Mouse (Mus musculus) gonadal fat pad, adult 2 months (tissue): ENCODE data around the gene Ifnb1. TPM values are rescaled to one million over a fixed set of nuclear protein-coding genes. Genes with fewer than 3 reads are reported as not detected.
"Not testable (repeated sequence)": the region's sequence is repeated elsewhere in the genome, so short reads cannot be mapped to it uniquely, and the experiment has no call there.

Source experiments
- DNase-seq: peaks from one replicate; pipeline ENCODE4 v3.0.0-alpha.2; 2012; ENCODE audit warnings: low read depth
- polyA plus RNA-seq: library from polyadenylated mRNA; depleted of rRNA; stranded (reverse); fragments of >200 nt; gene quantifications from 2 replicates; pipeline ENCODE4 v1.2.3, GENCODE M21; 2012; rRNA removed

Ifnb1 gene
- not detected in 2 replicates for polyA plus RNA-seq

DNA sequence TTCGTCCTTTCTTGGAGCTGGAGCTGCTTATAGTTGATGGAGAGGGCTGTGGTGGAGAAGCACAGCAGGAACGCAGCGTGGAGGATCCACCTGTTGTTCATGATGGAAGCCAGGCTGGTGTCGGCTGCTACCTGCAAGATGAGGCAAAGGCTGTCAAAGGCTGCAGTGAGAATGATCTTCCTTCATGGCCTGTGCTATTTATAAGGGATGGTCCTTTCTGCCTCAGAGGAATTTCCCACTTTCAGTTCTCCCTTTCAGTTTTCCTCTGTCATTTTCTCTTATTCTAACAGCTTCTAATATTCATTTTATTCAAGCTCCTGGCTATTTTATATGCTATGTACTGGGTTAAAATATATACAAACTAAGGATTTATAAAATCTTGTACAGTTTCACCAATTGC lies at the start of gene Ifnb1:
Gene Ifnb1 (minus strand): TSS at position 101 of the 400 bp plus-strand sequence.
- no peak for DNase-seq

DNA sequence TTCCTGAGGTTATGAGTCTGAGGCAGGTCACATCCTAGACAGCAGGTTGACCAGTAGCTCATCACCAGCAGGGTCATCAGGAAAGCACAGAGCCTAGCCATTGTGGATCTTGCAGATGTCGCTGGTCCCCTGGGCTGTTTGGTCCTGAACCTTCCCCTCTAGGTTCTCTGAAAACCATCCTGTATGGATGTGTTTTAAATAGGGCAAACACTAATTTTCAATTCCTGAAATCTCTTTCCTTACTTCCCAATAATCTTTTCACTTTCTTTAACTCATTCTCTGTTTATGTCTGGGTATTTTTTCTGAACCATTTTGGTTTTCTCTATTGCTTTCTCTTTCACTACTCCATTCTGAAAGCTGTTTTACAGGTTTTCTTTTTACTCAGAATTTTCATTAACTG lies 49.1 kb upstream of the Ifnb1 start, which contains the start of gene Ifna14:
Gene Ifna14 (minus strand): TSS at position 101 of the 400 bp plus-strand sequence.
- no peak for DNase-seq

DNA sequence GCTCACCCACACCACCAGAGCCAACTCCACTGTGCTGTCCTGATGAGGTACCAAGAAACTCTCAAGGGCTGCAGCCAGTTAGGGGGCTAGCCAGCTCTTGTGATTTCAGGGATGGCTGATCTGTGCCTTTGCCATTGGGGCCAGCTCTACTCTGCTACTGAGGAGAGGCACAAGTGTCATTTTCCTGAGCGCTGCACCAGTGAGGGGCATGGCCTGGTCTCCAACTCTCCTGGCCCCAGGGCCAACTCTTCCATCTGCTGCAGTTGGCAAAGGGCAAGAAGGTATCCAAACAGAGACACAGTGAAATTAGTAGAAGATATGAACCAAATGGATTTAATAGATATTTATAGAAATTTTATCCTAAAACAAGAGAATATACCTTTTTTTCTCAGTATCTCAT lies 39.2 kb upstream of the Ifnb1 start:
- no peak for DNase-seq

DNA sequence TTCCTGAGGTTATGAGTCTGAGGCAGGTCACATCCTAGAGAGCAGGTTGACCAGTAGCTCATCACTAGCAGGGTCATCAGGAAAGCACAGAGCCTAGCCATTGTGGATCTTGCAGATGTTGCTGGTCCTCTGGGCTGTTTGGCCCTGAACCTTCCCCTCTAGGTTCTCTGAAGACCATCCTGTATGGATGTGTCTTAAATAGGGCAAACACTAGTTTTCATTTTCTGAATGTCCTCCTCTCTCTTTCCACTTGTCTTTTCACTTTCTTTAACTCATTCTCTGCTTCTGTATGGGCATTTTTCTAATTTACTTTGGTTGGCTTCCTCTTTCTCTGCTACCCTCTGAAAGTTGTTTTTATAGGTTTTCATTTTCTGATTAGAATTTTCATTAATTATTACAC lies 35.6 kb upstream of the Ifnb1 start, which contains the start of gene Ifna15:
Gene Ifna15 (minus strand): TSS at position 101 of the 400 bp plus-strand sequence.
- DNase-seq = not testable (repeated sequence)

DNA sequence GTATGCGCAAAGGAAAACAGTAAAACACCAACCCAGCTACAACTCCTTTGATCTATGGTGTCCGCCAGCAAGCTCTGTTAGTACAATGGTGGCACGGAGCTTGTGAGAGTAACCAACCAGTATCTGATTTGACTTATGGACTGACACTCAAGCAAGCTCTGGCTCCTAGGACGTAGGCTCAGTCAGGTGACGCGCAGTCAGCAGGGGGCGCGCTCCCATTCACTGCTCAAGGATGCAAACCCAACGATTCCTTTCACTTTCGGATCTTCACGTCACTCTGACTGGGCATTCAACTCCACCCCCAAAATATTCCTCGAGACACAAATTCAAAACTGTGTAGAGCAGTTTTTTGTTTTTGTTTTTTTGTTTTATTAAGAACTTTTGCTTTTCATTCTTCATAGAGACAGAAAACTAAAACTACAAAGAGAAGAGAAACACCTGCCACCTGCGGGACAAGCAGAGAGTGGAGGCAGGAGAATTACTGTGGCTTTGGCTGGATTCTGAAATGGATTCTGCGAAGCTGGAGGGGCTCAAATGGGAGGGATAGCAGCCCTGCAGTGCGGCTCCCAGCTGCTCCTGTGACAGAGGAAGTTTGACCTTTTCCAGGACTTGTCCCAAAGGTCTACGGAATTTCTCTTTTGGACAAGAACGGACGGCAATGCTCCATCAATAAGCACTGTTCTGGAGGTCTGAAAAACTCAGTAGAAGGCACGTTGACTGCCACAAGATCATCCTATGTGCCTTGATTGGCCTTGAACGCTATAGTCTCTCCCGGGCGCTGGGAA lies 27.8 kb upstream of the Ifnb1 start:
- DNase-seq = no peak

DNA sequence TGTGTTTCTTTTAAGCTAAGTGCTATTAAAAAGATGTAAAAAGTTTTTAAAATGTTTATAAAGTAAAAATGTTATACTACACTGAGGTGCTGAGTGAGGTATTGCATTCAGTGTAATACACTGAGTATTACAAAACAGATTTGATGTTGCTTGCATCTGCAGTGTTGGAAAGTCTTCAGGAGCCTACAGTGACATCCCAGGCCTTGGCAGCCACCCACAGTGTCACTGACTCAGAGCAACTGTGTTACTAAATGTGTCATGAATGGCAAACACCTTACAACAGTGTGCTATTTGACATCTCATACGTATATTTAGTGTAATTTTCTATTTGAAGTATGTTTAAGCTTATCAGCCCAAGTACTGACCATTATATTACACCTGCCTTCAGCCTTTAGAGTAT lies 25.4 kb upstream of the Ifnb1 start:
- DNase-seq = no peak

DNA sequence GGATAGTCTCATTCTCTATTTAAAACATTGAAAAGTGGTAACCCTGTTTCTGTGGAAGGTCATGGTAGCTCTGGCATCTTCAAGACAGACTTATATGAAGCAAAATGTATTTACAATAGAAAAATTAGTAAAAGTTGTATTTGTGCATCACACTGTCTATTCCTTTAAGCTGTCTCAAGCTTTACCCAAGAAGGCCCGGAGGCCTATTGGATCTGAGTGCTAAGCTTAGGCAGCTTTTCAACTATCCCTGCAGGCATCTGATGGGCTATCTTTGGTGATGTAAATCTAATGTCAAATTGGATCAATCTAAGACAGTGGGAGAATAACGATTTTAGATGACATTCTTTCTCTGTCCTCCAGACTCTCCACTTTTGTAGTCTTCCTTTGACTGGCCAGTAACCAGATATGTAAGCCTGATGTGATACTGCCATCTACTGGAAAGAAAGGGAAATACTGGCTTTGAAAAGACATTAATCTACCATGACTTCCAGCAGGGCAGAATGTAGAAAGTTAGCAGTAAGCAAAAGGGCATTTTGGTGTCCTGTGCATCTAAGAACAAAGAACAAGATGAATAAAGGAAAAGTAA lies 21.2 kb upstream of the Ifnb1 start:
- peak; percentile 26 for DNase-seq

DNA sequence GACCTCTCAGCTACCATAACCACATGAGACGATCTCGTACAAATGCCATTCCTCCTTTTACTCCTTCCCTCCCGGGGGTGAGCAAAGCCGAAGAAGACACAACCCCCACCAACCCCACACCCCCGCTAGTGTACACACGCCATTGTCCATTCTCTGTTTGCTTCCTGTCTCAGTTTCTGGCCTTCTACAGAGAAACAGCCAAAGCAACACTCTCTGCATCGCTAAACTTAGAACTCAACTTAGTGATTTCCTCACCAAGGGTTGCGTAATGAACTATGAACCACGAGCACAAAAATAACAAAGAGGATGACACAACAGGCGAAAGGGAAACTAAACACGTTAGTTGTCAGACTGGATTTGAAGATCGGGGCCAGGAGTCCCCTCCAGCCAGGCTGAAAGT lies 14.8 kb upstream of the Ifnb1 start:
- peak; percentile 99 for DNase-seq

DNA sequence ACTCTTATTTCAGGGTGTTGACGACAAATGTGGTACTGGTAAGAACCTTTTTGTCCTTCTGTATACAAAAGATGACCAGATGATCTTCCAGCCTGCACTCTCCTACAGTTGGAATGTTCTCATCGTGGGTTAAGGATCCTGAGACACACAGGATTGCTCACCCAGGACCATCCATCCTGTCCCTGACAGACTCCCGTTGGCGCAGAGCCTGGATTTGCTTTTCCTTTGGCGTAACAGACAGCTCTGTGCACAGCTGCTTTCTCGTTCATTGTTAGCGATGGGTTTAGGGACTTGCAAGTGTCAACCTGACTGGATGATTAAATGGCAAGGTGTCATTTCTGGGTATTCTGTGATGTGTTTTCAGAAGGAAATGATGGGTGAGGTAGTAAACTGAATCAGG lies 14.1 kb upstream of the Ifnb1 start:
- DNase-seq = peak; percentile 23

DNA sequence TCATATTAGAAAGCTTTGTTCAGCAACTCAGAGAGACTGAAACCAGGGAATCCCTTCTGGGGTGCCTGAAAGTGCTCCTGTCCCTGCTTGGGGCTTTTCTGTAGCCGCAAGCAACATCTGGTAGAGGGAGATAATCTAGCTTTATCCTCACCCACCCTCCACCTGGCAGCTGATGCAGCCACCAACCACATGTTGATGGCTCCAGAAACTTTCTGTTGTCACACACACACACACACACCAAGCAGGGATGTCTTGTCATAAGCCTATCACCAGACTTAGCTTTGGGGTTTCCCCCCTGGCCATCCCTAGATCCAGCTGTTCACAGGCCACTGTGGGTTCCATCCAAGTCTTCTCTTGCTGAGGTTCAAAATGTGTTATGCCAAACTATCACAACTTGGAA lies 13.2 kb upstream of the Ifnb1 start:
- DNase-seq = no peak

DNA sequence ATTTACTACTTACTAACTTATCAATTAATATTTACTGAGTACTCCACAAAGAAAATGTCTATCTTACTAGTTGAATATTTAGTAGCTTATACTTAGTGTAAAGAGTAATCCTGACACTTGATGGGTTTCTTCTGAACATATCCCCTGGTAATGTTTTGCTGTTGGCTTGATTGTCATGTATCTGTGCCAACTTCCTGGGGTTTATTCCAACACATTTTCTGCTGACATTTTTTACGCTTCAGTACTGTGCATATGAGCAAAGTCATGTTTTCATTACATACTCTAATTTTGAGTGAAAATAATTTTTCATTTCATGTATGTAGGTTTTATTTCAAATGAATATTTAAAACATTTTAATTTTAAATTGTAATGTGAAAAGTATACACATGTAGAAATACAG lies 12.3 kb upstream of the Ifnb1 start:
- no peak for DNase-seq

DNA sequence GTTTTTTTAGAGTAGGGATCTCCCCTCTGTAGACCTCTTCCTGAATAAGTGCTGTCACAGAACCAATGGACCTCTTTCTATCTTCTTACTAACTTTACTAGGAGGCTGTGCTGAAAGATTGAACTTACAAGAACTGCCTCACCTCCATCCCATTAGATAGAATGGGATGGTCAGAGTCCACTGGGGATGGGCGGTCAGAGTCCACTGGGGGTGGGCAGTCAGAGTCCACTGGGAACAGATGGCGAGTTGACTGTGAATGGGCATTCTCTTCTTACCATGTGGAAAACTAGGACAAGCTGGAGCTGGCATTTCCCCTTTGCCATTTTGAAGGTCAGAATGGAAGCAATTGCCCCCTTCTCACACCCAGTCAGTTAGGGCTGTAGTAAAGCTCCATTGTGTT lies 10.9 kb upstream of the Ifnb1 start:
- DNase-seq = no peak

DNA sequence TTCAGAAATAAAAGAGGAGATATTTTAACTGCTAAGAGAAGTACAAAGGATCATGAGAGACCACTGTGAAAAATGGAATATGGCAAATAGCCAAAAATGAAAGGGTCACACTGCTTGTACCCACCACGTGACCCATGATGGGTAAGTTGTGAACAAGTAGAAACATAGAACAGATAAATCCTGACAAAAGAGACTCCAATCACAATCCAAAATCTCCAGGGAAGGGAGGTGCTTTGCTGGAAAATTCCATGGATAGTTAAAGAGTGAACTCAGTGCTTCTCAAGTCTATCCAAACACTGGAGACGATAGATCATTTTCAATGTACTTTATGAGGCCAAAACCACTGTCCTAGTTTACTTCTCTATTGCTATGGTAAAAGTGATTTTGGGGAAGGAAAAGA lies 8.3 kb upstream of the Ifnb1 start:
- DNase-seq = no peak

DNA sequence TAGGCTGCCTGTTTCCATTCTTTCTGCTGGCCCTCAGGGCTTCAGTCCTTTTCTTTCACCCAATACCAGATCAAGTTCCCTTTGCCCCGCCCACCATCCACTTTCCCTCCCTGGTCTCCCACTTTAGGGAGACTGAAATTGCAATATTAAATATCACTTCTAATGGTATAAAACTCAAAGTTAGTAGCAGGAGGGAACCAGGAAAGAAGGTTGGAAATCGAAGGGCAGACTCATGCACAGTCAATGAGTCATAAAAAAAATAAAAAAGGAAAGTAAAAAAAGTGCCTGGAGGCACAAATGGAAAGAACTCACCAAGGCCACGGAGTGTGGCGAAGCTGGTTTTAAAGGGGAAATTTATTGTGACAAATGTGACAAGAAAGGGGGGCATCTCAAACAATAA lies 7.7 kb upstream of the Ifnb1 start:
- DNase-seq = no peak

DNA sequence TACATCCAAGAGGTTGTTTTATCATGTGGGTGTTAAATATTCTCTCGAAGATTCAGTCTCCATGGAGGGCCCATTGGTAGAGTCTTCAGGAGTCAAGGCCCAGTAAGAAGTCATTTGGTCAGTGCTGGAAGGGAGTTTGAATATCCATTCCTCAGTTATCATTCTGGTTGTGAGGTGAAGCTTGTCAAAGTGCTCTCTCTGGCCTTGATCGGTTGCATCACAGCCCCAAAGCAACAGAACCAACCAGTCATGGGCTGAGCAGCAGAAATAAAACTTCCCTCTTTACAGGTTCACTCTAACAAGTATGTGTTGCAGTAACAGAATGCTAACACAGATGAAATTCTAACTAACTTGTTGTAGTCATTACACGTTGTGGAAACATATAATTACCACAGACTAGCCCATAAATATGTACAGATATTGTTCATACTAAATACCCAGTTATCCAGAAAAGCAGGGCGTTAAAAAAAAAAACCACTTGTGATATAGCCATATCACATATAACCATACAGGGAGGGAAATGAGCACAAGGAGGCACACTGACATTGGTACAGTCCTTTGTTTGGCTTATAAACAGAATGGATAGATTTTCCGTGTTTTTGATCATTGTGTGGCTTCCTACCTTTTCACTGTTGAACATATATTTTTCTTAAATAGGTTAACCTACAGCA lies 3.9 kb upstream of the Ifnb1 start:
- no peak for DNase-seq

DNA sequence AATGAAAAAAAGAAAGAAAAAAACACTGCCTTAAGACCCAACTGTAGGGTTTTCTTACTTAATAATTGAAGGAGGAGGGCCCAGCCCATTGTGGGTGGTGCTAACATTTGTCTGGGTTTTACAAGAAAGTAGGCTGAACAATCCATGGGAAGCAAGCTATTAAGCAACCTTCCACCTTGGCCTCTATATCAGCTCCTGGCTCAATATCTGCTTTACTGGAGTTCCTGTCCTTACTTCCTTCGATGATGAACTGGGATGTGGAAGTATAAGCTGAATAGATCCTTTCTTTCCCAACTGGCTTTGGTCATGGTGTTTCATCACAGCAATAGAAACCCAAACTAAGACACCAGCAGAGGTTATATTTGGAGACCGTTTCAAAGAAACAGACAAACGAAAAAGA lies 2.8 kb upstream of the Ifnb1 start:
- no peak for DNase-seq

DNA sequence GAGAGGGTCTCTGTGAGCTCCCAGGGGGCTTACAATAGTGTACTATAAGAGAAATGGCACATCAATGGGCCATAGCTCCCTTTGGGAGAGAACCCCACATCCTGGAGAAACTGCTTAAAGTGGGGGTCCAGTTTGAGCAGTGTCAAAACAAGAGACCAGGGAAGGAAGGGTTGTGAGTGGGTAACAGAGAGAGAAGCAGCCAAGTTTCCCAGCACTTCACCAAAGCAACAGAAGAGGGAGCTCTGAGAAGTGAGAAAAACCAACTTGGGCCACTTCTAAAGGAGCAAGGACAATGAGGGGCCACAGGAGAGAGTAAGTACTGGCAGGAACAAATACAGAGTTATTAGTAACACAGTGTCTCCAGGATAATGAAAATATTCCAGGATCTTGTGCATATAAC lies 667 bp upstream of the Ifnb1 start:
- no peak for DNase-seq

DNA sequence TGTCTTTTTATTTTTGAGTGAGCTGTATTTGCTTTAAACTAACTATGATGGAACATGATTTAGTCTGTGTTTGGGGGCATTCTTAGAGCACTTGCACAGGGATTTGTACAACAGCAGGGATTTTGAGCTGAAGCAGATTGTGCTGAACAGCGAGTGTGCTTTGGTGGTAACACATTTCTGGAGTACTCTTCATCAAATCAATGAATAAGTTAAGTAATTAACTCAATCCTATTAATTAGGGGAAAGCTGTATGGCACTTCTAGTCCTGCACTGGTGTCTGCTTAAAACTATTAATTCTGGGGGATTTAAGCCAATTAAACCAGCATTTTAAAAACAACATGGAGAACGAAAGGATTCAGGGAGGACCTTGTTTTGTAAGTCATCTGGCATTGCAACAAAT lies 4.6 kb downstream of the Ifnb1 start:
- DNase-seq = no peak

DNA sequence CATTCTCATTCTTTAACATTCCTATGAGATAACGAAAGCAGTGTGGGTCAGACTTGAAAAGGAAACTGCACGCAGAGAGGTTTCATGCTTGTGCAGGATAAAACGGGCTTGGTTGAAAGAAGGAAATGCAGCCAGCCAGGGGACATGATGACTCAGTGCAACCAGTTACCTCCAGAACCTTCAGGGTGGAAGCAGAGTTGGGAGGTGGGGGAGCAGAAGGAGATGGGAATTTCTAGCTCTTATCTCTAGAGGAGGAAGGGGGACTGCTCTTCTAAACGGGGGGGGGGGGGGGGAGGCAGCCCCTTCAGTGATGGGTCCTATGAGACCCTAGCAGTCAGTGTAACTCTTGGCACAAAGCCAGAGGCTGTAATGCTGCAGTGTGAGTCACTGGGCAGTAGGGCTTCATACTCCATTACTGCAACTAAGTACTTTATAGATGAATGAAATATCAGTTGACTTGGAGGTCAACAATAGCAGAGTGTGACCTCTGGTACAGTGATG lies 6.8 kb downstream of the Ifnb1 start:
- DNase-seq = no peak

DNA sequence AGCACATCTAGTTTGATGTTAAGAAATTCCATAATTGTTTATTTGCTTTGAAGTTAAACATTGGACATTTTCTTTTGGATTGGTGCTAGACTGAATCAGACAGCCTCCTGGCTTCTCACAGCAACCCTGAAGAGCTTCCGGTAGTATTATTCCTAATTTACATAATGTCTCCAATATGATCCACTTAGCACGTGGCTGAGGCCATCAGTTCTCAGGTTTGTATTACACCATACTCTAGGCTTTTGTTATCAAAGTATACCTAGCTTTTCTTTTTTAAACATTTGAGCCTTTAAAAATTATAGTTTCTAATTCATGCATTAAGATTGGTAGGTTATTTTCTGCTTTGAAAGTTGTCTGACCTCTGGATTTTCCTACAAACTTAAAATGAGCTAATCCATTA lies 7.3 kb downstream of the Ifnb1 start:
- no peak for DNase-seq

DNA sequence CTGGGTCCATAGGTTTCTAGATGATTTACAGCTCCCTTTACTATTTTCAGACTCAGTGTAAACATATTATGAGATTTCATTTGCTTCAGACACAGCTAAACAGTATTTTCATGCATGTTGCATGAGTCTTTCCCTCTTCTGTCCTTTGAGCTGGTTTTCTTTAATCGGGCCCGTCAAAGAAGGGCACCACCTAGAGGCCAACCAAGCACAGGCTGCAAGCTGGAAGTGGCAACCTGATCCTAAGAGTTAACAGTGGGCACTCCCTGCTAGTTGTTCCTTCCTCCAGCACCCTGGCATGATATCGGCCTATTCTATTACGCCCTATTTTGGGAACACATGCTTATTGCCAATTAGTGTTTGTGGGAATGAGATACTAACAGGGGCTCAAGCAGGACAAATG lies 8.2 kb downstream of the Ifnb1 start:
- no peak for DNase-seq

DNA sequence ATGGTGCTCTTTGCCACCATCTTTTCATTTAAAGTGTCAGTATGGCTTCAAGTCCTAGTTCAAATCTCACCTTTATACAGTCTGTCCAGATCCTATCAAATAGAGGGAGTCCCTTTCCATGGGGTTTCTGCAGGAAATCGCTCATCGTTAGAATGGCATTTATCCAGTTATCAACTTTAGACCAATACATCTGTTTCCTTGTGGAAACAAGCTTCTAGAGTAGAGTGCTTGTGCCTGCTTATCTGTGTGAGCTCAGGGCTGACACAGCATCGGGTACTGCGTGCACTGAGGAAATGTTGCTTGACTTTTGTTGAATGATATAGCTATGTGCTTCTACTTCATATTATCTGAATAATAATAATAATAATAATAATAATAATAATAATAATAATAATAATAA lies 8.8 kb downstream of the Ifnb1 start:
- no peak for DNase-seq

DNA sequence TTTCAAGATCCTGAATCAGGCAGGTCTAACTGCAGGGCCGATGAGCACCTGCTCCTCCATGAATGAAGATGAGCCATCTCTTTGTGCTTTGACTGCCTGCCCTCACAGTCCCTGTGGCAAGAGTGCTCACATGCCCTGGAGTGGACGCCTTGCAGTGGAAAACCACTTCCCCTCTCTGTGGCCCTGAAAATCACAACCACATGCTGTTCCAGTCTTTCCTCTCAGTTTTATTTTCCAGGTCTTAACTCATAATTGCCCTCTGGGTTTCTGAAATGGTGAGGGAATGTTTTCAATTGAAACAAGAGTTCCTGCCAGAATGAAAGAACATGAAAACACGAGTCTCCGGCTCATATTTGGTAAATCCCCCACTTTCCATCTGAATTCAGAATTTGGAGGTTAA lies 18.8 kb downstream of the Ifnb1 start:
- DNase-seq = no peak
